Mouse (Mus musculus) megakaryocyte, adult 5-6 weeks (primary cell): Measurements from ENCODE around the gene Vmn2r28. TPM values are rescaled to one million over a fixed set of nuclear protein-coding genes. Genes with fewer than 3 reads are reported as not detected.
"Not testable (repeated sequence)": the region's sequence is repeated elsewhere in the genome, so short reads cannot be mapped to it uniquely, and the experiment has no call there.

Source experiments
- ATAC-seq: 2 replicates; pipeline ENCODE4 v1.8.0; 2016; ENCODE audit warnings: mild to moderate bottlenecking, inconsistent platforms; ENCODE audit not compliant: poor library complexity, severe bottlenecking
- total RNA-seq, 2 experiments: library from RNA; stranded (forward) in 1 of 2; stranded (reverse) in 1 of 2; fragments of 153-499, 151-499 nt in 1 of 2; fragments of 221-1000, 200-1000 nt in 1 of 2; gene quantifications; 2 replicates each; pipeline versions ENCODE4 v1.2.3 to v1.2.4; 2015 to 2017

Vmn2r28 gene
- total RNA-seq (2015) (not detected in 2 replicates), total RNA-seq (2017) (not detected in 2 replicates)

DNA sequence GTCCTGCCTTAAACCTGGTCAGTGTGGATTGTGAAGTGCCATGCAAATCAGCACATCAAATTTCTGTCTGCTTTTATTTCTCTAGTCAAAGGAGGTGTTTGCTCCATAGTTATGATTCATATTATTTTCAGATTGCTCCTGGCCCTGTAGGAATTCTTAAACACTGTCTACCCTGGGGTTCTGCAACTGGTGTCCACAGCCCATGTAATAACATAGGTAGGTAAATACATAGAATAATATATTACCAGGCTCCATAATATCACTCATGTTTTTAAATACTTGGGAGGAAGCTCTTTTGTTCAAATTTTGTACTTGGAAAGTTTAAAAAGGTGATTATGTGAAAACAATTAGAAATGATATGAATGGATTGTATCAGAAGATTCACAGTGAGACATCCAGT is at the start of gene Vmn2r28:
TSS of gene Vmn2r28 (minus strand) at position 101 of the 400 bp plus-strand sequence.
- not testable (repeated sequence) for ATAC-seq

DNA sequence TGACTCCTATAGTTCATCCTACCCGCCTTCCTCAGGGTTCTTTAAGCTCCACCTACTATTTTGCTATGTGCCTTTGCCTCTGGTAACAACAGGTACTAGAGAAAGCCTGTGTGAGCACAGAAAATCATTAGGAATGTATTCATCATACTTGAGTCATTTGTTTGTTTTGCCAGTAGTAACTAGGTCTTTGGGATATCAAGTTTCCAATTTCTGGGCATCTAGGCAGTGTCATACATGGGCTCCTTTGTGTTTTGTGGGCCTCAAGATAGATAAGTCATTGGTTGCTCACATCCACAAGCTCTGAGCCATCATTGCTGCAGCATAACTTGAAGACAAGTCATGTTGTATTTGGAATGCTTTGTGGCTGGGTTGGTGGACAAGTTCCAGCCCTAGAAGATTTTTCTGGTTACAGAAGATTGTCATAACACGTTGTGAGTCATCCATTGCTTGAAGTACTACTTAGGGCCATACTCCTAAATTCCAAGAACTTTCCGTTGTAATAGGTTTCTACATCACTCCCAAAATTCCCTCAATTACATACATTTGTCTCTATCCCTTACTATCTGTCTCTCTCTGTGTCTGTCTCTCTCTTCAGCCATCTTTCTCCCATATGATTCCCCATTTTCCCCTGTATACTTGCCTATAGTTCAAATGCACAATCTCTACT is 47.1 kb upstream of the Vmn2r28 start:
- not testable (repeated sequence) for ATAC-seq

DNA sequence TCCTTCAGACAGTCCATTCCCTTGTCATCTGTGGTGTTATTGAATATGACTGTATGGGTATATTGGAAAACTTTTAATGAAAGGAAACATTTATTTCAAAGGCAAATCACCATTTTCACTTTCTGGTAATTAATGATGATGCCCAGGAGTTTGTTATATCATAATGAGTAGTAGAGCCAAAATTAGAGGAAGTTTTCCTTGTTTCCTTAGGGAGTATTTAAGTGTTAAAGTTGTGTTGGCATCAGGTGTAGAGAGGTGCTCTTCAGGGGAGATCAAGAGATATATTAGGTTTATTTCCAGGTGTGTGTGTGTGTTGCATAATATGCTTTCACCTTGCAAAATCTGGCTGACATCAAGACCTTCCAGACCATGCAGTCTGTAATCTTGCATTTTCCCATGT is 37.1 kb downstream of the Vmn2r28 start, which contains the start of gene Vmn1r59:
TSS of gene Vmn1r59 (minus strand) at position 101 of the 400 bp plus-strand sequence.
- ATAC-seq = no peak

DNA sequence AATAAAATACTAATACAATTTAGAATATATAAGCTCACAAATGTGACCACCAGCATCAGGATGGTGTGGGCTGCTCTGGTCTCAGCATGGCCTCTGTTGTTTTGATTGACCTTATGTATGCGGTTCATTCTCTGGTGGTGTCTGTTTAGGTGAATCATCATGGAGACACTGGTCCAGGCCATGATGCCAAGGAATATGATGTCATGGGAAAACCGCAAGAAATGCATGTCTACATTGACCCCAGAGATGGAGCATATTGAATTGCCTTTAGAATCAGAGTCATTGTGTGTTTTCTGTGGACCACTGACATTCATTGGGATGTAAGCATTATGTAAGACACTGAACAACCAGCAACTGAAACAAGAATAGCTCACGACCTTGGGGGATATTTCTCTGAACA is 39.7 kb downstream of the Vmn2r28 start:
- not testable (repeated sequence) for ATAC-seq

DNA sequence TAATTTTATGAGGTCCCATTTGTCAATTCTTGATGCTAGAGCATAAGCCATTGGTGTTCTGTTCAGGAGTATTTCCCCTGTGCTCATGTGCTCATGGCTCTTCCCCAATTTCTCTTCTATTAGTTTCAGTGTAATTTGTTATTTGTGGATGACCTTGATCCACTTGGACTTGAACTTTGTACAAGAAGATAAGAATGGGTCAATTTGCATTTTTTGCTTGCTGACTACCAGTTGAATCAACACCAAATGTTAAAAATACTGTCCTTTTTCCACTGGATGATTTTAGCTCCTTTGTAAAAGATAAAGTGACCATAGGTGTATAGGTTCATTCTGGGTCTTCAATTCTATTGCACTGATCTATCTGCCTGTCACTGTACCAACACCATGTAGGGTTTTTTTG is 45.1 kb downstream of the Vmn2r28 start:
- ATAC-seq = no peak

Other genes with a start within 250 kb of the Vmn2r28 start
- gene Gm5065, start 143.4 kb downstream of the Vmn2r28 start, total RNA-seq (2015) = not detected in 2 replicates
- not detected in 2 replicates for gene Gm5065, start 143.4 kb downstream of the Vmn2r28 start, total RNA-seq (2017)
- gene Nlrp2, start 142.9 kb downstream of the Vmn2r28 start, total RNA-seq (2015) = not detected in 2 replicates
- gene Nlrp2, start 142.9 kb downstream of the Vmn2r28 start, total RNA-seq (2017) = not detected in 2 replicates
- not detected in 2 replicates for gene Vmn1r58, start 80.6 kb downstream of the Vmn2r28 start, total RNA-seq (2015)
- not detected in 2 replicates for gene Vmn1r58, start 80.6 kb downstream of the Vmn2r28 start, total RNA-seq (2017)
- not detected in 2 replicates for gene Vmn1r59, start 37.2 kb downstream of the Vmn2r28 start, total RNA-seq (2015)
- gene Vmn1r59, start 37.2 kb downstream of the Vmn2r28 start, total RNA-seq (2017) = not detected in 2 replicates
- gene Vmn1r60, start 53.4 kb upstream of the Vmn2r28 start, total RNA-seq (2015) = not detected in 2 replicates
- gene Vmn1r60, start 53.4 kb upstream of the Vmn2r28 start, total RNA-seq (2017) = not detected in 2 replicates
- gene Vmn1r61, start 119.3 kb upstream of the Vmn2r28 start, total RNA-seq (2015) = not detected in 2 replicates
- not detected in 2 replicates for gene Vmn1r61, start 119.3 kb upstream of the Vmn2r28 start, total RNA-seq (2017)
- gene Vmn1r62, start 179.7 kb upstream of the Vmn2r28 start, total RNA-seq (2015) = not detected in 2 replicates
- gene Vmn1r62, start 179.7 kb upstream of the Vmn2r28 start, total RNA-seq (2017) = not detected in 2 replicates